Mouse (Mus musculus): ENCODE results near the gene Sphk1.

Gene Sphk1

DNA sequence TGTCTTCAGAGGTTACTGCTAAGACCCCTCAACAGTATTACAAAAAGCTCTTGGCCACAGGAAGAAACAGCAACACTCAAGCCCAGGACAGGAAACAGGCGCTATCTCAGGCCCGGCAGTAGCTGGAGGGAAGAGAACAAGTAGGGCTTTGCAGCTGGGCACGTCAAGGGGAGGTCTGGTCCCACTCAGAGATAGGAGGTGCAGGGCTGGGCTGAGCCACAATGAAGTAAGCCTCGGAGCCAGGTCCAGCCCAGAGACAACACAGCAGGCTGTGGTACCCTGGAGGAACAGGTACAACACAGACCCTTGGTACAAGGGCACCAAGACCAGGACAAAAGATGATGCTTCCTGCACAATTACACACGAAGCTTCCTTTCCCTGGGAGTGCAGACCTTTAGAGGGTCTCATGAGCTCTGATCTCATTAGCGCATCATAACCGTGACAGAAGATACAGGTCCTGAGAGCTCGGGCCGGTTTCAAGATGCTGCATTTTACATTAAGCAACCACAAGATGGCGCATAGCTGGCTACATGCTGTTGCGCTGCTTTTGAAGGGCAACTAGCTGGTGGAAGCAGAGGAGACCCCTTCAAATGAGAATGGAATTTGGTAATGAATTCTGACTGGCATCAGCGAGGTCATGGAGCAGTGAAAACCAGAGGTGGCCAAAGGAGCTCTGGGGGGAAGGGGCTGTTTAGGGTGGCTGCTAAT lies 23.6 kb downstream of the Sphk1 start:
- Histone ChIP-seq H3K4me1 (replicated peaks; ENCODE audit: low read depth, low read length) (peaks cover 56% of the 10 kb centered on the region), H3K4me3 (replicated peaks; ENCODE audit: low read length) (no peak overlapping the region), H3K9me3 (ENCODE audit: low read length) (no peaks in the 10 kb centered on the region), H3K36me3 (ENCODE audit: insufficient read depth, low read length) (peaks cover 22% of the 10 kb centered on the region), H3K27me3 (ENCODE audit: insufficient read depth, low read length) (no peaks in the 10 kb centered on the region)
- TF ChIP-seq CTCF (conservative IDR thresholded peaks at IDR 0.05; ENCODE audit: low read length) (peak; percentile 51), NANOG (IDR thresholded peaks at IDR 0.05; ENCODE audit: borderline replicate concordance, low read length) (no peak), POU5F1 (IDR thresholded peaks at IDR 0.05; ENCODE audit: borderline replicate concordance, low read length) (no peak)

DNA sequence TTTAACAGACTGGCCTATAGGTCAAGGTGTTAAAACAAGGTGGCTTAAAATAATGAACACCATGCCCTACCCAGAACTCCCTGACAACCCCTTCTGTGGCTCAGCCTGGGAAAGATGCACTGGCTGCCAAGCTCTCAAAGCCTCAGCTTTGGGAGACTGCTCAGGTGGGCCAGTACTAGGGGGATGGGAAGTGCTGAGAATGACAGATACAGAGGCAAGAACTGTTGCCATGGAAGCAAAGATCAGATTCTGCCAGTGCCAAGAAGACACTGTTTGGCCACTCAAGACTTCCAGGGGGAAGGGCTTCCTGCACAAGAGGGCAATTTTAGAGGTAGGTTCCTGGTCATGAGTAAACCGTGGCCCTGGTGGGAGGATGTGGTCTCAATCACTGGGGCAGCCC lies 24.8 kb downstream of the Sphk1 start:
- peaks cover 49% of the 10 kb centered on the region for H3K4me1 ChIP-seq (replicated peaks; ENCODE audit: low read depth, low read length)
- TF ChIP-seq CTCF (conservative IDR thresholded peaks at IDR 0.05; ENCODE audit: low read length) (no peak), POU5F1 (IDR thresholded peaks at IDR 0.05; ENCODE audit: borderline replicate concordance, low read length) (no peak), NANOG (IDR thresholded peaks at IDR 0.05; ENCODE audit: borderline replicate concordance, low read length) (no peak)

DNA sequence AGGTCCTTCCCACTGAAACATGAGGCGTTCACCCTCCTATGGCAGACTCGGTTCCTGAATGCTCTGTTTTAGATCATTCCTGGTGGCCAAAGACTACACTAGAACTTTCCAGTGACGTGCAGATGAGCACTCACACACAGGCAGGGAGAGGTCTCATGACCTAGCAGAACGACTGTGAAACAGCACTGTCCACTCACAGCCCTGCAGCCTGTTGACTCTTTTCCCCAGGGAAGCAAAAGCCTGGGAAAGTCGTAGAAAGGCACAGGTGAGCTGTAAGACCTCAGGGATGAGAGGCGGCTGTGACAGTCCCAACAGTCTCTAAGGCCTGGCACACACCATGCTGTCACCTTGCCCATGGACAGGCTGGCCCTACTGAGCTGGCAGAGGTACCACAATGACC lies 25.6 kb downstream of the Sphk1 start:
- Histone ChIP-seq H3K36me3 (ENCODE audit: insufficient read depth, low read length) (peaks cover 11% of the 10 kb centered on the region; the same call in 1 of the 2 replicates), H3K27me3 (ENCODE audit: insufficient read depth, low read length) (no peaks in the 10 kb centered on the region), H3K4me3 (replicated peaks; ENCODE audit: low read length) (no peak overlapping the region), H3K4me1 (replicated peaks; ENCODE audit: low read depth, low read length) (peaks cover 41% of the 10 kb centered on the region), H3K9me3 (ENCODE audit: low read length) (no peaks in the 10 kb centered on the region)
- TF ChIP-seq CTCF (conservative IDR thresholded peaks at IDR 0.05; ENCODE audit: low read length) (no peak), POU5F1 (IDR thresholded peaks at IDR 0.05; ENCODE audit: borderline replicate concordance, low read length) (no peak)

More for the DNA sequence above, 24.8 kb downstream of the Sphk1 start:
- H3K9me3 ChIP-seq (ENCODE audit: low read length), result no peaks in the 10 kb centered on the region
- no peaks in the 10 kb centered on the region for H3K27me3 ChIP-seq (ENCODE audit: insufficient read depth, low read length)
- peaks cover 15% of the 10 kb centered on the region; the same call in 1 of the 2 replicates for H3K36me3 ChIP-seq (ENCODE audit: insufficient read depth, low read length)
- H3K4me3 ChIP-seq (replicated peaks; ENCODE audit: low read length), result no peak overlapping the region

DNA sequence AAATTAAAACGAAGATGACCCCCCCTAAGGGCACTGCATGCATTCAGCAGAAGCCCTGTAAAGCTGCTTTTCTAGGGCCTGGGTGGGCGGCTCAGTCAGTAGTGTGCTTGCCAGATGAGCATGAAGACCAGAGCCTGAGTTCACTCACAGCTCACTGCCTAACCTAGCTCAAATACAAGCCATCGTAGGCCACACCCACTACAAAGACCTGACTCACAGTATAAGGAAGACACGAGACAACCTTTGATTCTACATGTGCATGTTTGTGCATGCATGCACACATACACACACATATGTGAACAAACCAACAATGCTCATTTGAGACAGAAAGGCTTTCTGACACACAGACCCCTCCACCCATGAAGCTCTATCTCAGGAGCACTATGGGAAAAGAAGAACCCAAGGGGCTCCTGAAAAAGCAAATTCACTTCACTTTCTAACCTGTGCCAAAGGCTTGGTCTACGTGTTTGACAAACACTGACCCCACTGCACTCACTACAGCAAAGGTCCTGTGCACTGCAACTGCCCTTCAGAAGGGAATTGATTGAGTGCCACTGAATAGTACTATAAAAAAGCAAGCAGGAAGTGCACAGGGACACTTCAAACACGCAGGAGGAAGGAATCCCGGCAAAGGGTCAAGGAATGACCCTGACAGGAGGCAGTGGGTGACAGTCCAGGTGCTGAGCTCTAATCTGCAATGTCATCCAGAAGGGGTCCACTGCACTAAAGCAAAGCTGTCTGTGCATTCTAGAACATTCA lies 34.7 kb downstream of the Sphk1 start:
- no peak for TF ChIP-seq NANOG (IDR thresholded peaks at IDR 0.05; ENCODE audit: borderline replicate concordance, low read length)
- no peak for TF ChIP-seq POU5F1 (IDR thresholded peaks at IDR 0.05; ENCODE audit: borderline replicate concordance, low read length)
- no peak for TF ChIP-seq CTCF (conservative IDR thresholded peaks at IDR 0.05; ENCODE audit: low read length)
- H3K4me1 ChIP-seq (replicated peaks; ENCODE audit: low read depth, low read length), result peaks cover 50% of the 10 kb centered on the region
- H3K4me3 ChIP-seq (replicated peaks; ENCODE audit: low read length), result no peak overlapping the region
- H3K27me3 ChIP-seq (ENCODE audit: insufficient read depth, low read length), result no peaks in the 10 kb centered on the region
- no peaks in the 10 kb centered on the region for H3K9me3 ChIP-seq (ENCODE audit: low read length)
- peaks cover 25% of the 10 kb centered on the region; the same call in 1 of the 2 replicates for H3K36me3 ChIP-seq (ENCODE audit: insufficient read depth, low read length)

DNA sequence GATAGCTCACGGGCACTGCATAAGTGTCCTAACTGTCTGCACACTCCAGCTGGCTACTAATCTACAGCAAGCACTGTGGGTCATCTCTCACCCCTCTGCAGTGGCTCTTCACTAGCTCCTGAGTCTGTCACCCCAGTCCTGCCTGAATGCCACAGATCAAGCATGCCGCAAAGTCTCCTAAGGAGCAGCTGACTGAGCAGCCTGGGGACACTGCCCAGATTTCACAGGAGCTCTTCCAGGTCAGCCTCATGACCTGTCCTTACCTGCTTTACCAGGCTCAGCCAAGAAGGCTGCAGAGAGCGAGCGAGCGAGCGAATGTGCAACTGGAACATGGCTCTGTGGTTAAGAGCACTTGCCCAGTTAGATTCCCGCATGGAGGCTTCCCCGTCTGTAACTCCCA lies 36.8 kb downstream of the Sphk1 start:
- Histone ChIP-seq H3K9me3 (ENCODE audit: low read length) (no peaks in the 10 kb centered on the region), H3K4me3 (replicated peaks; ENCODE audit: low read length) (no peak overlapping the region), H3K4me1 (replicated peaks; ENCODE audit: low read depth, low read length) (peaks cover 66% of the 10 kb centered on the region), H3K36me3 (ENCODE audit: insufficient read depth, low read length) (peaks cover 45% of the 10 kb centered on the region), H3K27me3 (ENCODE audit: insufficient read depth, low read length) (no peaks in the 10 kb centered on the region)
- TF ChIP-seq POU5F1 (IDR thresholded peaks at IDR 0.05; ENCODE audit: borderline replicate concordance, low read length) (no peak), NANOG (IDR thresholded peaks at IDR 0.05; ENCODE audit: borderline replicate concordance, low read length) (no peak), CTCF (conservative IDR thresholded peaks at IDR 0.05; ENCODE audit: low read length) (no peak)

DNA sequence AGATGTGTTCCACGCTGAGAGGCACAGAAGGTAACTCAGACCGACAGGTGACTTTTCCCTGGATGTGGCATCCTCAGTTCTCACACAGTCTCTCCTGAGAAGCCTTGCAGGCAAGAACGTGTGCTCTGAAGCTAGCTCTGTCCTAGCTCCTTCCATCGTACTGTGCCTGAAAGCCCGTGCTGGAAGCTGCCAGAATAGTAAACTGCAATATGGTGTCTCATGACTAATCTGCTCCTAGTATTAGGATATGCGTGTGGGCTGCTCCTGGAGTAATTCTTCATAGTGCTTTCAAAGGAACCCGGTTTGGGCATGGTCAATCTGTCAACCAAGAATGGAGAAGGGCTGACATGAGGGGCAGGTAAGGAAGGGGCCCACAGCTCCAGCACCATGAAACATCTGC lies 40.1 kb downstream of the Sphk1 start:
- Histone ChIP-seq H3K36me3 (ENCODE audit: insufficient read depth, low read length) (peaks cover 37% of the 10 kb centered on the region), H3K4me3 (replicated peaks; ENCODE audit: low read length) (no peak overlapping the region), H3K27me3 (ENCODE audit: insufficient read depth, low read length) (no peaks in the 10 kb centered on the region), H3K4me1 (replicated peaks; ENCODE audit: low read depth, low read length) (peaks cover 84% of the 10 kb centered on the region), H3K9me3 (ENCODE audit: low read length) (no peaks in the 10 kb centered on the region)
- TF ChIP-seq POU5F1 (IDR thresholded peaks at IDR 0.05; ENCODE audit: borderline replicate concordance, low read length) (no peak), NANOG (IDR thresholded peaks at IDR 0.05; ENCODE audit: borderline replicate concordance, low read length) (no peak), CTCF (conservative IDR thresholded peaks at IDR 0.05; ENCODE audit: low read length) (no peak)

DNA sequence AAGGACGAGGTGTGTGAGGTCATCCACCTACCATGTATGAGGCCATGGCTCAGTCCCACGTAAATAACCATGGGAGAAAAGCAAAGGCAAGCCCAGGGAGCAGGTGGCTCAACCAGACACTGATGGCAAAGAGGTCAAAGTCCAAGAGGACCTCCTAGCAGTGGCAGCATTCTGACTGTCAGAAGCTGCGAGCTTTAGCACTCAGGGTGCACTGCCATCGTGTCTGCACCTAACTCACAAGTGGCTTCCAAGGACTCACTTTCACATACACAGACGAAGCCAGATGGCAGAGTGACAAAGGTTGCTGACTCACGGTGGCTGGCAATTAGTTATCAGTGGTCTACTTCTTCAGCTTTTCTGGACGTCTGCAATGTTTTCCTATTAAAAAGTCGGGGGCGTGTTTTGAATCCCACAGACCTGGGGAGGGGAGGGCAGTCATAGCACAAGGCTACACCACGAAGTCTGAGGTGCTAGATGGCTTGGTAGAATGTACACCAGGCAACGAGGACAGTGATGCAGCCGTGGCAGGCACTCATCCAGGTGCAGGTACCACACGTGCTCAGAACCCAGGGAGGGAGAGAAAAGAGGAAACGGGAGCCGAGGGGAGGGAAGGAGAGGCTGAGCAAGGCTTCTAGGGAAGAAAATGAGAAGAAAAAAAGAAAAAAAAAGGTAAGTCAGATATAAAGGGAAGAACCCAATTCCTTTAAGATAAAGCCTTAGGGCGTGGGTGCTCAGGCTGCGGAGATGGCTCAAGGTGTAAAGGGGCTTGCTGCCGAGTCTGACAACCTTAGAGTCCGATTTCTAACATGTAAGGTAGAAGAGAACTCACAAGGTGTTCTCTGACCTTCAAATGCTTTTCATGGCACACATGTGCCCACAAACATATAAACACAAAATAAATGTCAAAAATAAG lies 41.3 kb downstream of the Sphk1 start:
- no peak overlapping the region for H3K4me3 ChIP-seq (replicated peaks; ENCODE audit: low read length)
- TF ChIP-seq NANOG (IDR thresholded peaks at IDR 0.05; ENCODE audit: borderline replicate concordance, low read length) (no peak), CTCF (conservative IDR thresholded peaks at IDR 0.05; ENCODE audit: low read length) (no peak), POU5F1 (IDR thresholded peaks at IDR 0.05; ENCODE audit: borderline replicate concordance, low read length) (no peak)

More for the DNA sequence above, 41.3 kb downstream of the Sphk1 start:
- Histone ChIP-seq H3K36me3 (ENCODE audit: insufficient read depth, low read length) (peaks cover 42% of the 10 kb centered on the region), H3K9me3 (ENCODE audit: low read length) (no peaks in the 10 kb centered on the region), H3K27me3 (ENCODE audit: insufficient read depth, low read length) (no peaks in the 10 kb centered on the region), H3K4me1 (replicated peaks; ENCODE audit: low read depth, low read length) (peaks cover 94% of the 10 kb centered on the region)

All from E14TG2a.4 (cell line).